In the genomic region with DNA sequence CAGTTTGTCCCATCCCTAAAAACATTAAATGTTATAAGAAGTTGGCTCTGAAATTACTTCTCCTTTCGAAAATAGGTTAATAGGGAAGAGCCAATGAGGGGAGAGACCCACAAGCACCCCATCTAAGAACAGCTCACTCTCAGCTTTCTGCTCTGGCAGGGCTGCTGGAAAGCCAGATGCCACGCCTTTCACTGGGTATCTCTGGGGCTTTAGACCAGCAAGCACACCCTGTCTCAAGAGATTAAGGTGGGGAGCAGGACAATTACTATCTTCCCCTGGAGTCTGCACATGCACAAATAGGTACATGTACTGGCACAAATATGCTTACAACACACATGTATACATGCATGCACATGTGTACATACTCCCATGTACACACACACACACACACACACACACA, we compare ENCODE assay signal across 32 mouse cellular contexts. TPM values are rescaled to one million over a fixed set of nuclear protein-coding genes. Genes with fewer than 3 reads are reported as not detected.
"Had no signal": no experiment of that assay in that cellular context is flagged by ENCODE, and none has a peak within 500 bp of the region (broad histone marks: within the 10 kb centered on the region; RNA-seq: fewer than 3 reads in every experiment).

No protein-coding gene starts in this region.

- H3K36me3 ChIP-seq: heart, embryonic 12.5 days; hindbrain, embryonic 13.5 days; hindbrain, embryonic 15.5 days; kidney, embryonic 15.5 days; limb, embryonic 10.5 days; limb, embryonic 12.5 days had no signal

- H3K27ac ChIP-seq: heart, adult 2 months; hindbrain, embryonic 13.5 days; hindbrain, embryonic 15.5 days; hindbrain, postnatal 0 days; kidney, embryonic 15.5 days; kidney, postnatal 0 days; limb, embryonic 12.5 days had no signal

- H3K4me2 ChIP-seq: heart, embryonic 12.5 days; hindbrain, embryonic 13.5 days; hindbrain, embryonic 15.5 days; kidney, embryonic 15.5 days; limb, embryonic 12.5 days; liver, embryonic 11.5 days had no signal

- H3K4me3 ChIP-seq: heart, adult 2 months; heart, embryonic 12.5 days; hindbrain, embryonic 13.5 days; hindbrain, embryonic 15.5 days; kidney, embryonic 15.5 days; limb, embryonic 10.5 days; limb, embryonic 12.5 days had no signal

- H3K27me3 ChIP-seq: heart, embryonic 12.5 days; hindbrain, embryonic 13.5 days; hindbrain, embryonic 15.5 days; kidney, embryonic 15.5 days; limb, embryonic 12.5 days had no signal

- H3K9ac ChIP-seq: heart, embryonic 12.5 days; hindbrain, embryonic 13.5 days; hindbrain, embryonic 15.5 days; kidney, embryonic 15.5 days; limb, embryonic 12.5 days had no signal

- H3K9me3 ChIP-seq: heart, embryonic 12.5 days; hindbrain, embryonic 13.5 days; hindbrain, embryonic 15.5 days; kidney, embryonic 15.5 days; limb, embryonic 10.5 days; limb, embryonic 12.5 days had no signal

- DNase-seq: gastrocnemius, postnatal 14 days; gastrocnemius, postnatal 36 days; heart, adult 2 months; heart, postnatal 10 days; kidney, adult 11 months; kidney, adult 2 months; kidney, adult 9 months; kidney, postnatal 14 days; kidney, postnatal 36 days; layer of hippocampus, adult 9-11 months; layer of hippocampus, postnatal 36 days; liver had no signal

- ATAC-seq: hindbrain, postnatal 0 days; intestine, embryonic 16.5 days had no signal

RNA-seq across cellular contexts. Expression of gene Ccdc42, which starts 11.1 kb away (rescaled TPM):
- total RNA-seq: gastrocnemius, adult 8-10 months; gastrocnemius, postnatal 36 days; heart, adult 2 months; heart, postnatal 25 days; hematopoietic stem cell, adult 5-6 weeks; hindbrain, postnatal 0 days had no signal
- polyA plus RNA-seq: heart, adult 2 months; intestine, embryonic 16.5 days; kidney, adult 2 months had no signal

RNA-seq across cellular contexts. Expression of gene Mfsd6l, which starts 41.9 kb away (rescaled TPM):
- total RNA-seq: gastrocnemius, adult 8-10 months; gastrocnemius, postnatal 14 days; gastrocnemius, postnatal 36 days; heart, adult 2 months; hematopoietic stem cell, adult 5-6 weeks; layer of hippocampus, adult 18-20 months; layer of hippocampus, adult 8-10 months; layer of hippocampus, postnatal 36 days; left cerebral cortex, adult 18-20 months; left cerebral cortex, postnatal 10 days; left cerebral cortex, postnatal 25 days had no signal
- polyA plus RNA-seq: heart, embryonic 14.5 days; hindbrain, embryonic 11.5 days; hindbrain, embryonic 13.5 days; hindbrain, embryonic 15.5 days; limb, embryonic 12.5 days; liver, embryonic 11.5 days had no signal
